Mouse (Mus musculus): ENCODE results near the gene Snrpd2. TPM values are rescaled to one million over a fixed set of nuclear protein-coding genes. Genes with fewer than 3 reads are reported as not detected.

Gene Snrpd2
- polyA plus RNA-seq, 1 experiment: 95.5 TPM

DNA sequence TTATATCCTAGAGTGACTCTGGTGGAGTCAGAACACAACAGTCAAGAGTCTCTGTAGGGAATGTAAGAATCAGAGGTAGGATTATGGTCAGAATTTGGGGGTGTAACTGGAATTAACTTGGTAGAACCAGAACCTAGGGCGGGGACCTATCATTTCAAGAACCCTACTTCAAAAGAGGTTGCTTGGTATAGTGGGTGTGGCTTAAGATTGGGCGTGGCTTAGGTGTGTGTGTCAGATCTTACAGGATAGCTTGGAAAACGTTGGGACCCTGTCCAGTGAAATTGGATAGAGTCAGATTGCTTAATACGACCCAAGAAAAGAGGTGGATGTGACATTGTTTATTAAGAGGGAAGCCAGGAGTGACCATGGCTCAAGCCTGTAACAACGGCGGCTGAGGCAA lies 30.4 kb downstream of the Snrpd2 start:
- DNase-seq (ENCODE audit: low read depth): no peak

DNA sequence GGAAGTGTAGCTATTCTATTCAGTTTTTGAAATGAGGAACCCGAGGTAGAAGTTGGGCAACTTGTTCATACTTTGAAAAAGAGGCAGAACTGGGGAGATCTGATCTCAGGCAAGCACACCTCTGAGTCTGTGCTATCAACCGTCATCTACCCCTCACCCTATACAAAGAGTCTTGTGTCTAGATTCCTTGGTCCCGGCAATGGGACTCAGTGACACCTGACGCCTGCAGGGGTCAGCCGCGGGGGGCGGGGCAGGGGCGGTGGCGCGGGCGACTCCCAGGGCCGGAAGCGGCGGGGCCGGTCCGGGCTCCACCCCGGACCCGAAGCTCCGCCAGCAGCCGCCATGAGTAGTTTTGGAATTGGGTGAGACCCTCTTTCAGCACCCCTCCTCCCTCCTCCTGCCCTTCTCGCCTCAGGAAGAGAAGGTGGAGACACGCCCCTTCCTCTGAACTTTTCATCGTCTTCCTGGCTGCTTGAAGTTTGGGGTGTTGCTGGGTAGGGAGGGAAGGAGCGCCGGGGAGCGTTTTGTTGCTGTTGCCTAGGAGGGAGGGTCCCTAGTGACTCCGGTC lies 31.4 kb downstream of the Snrpd2 start:
- peak; percentile 36 for DNase-seq (ENCODE audit: low read depth)
- no peak for TF ChIP-seq POLR2A (IDR thresholded peaks at IDR 0.05; ENCODE audit: borderline replicate concordance, extremely low read depth, insufficient read depth, insufficient read length, poor library complexity, severe bottlenecking)
- no peak for TF ChIP-seq CTCF (IDR thresholded peaks at IDR 0.05; ENCODE audit: borderline replicate concordance, extremely low read depth, insufficient read depth, insufficient read length)

More for the DNA sequence above, 30.4 kb downstream of the Snrpd2 start:
- no peak for TF ChIP-seq CTCF (IDR thresholded peaks at IDR 0.05; ENCODE audit: borderline replicate concordance, extremely low read depth, insufficient read depth, insufficient read length)
- no peak for TF ChIP-seq POLR2A (IDR thresholded peaks at IDR 0.05; ENCODE audit: borderline replicate concordance, extremely low read depth, insufficient read depth, insufficient read length, poor library complexity, severe bottlenecking)

DNA sequence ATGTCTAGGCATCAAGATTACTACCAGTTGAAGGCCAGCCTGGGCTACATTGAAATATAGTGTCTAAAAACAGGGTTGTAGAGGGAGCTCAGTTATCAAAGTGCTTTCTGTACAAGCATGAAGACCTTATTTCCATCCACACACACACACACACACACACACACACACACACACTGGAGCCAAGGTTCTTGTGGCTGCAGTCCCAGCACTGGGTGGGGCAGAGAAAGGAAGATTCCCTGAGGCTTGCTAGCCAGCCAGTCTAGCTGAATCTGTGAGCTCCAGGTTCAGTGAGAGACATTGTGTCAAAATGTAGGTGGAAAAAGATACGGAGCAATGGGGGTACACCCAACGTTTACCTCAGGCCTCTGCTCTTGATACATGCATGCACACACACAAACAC lies 34.7 kb downstream of the Snrpd2 start:
- DNase-seq (ENCODE audit: low read depth): peak; percentile 62
- TF ChIP-seq POLR2A (IDR thresholded peaks at IDR 0.05; ENCODE audit: borderline replicate concordance, extremely low read depth, insufficient read depth, insufficient read length, poor library complexity, severe bottlenecking): no peak
- no peak for TF ChIP-seq CTCF (IDR thresholded peaks at IDR 0.05; ENCODE audit: borderline replicate concordance, extremely low read depth, insufficient read depth, insufficient read length)

DNA sequence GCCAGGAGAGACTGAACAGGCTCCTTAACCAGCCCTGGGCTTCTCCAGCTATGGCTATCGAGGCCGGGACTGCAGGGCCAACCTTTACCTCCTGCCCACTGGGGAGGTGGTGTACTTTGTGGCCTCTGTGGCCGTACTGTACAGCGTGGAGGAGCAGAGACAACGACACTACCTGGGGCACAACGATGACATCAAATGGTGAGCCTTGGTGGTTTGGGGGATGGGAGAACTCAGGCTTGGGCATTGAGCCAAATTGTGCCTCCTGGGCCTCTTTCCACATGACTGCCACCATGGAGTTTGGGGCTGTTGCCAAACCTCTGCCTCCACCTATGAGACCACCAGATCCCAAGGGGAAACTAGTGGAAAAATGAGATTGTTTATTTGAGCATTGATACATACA lies 35.2 kb downstream of the Snrpd2 start:
- peak; percentile 87 for DNase-seq (ENCODE audit: low read depth)
- TF ChIP-seq CTCF (IDR thresholded peaks at IDR 0.05; ENCODE audit: borderline replicate concordance, extremely low read depth, insufficient read depth, insufficient read length) (no peak), POLR2A (IDR thresholded peaks at IDR 0.05; ENCODE audit: borderline replicate concordance, extremely low read depth, insufficient read depth, insufficient read length, poor library complexity, severe bottlenecking) (no peak)

DNA sequence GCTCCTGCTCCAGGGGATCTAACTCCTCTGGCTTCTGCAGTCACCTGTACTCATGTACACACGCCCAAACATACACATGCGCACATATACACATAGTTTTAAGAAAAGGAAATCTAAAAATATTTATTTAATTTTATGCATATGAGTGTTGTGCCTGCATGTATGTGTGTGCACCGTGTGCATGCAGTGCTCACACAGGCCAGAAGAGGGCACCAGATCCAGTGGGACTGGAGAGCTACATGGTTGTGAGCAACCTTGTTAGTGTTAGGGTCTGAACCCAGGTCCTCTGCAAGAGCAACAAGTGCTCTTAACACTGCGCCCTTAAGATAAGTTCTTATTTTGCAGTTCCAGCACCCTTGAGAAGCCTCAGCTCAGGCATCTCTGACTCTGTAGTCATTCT lies 45.2 kb downstream of the Snrpd2 start:
- DNase-seq (ENCODE audit: low read depth): no peak
- TF ChIP-seq POLR2A (IDR thresholded peaks at IDR 0.05; ENCODE audit: borderline replicate concordance, extremely low read depth, insufficient read depth, insufficient read length, poor library complexity, severe bottlenecking): no peak
- peak; percentile 32; the same call in 1 of the 2 replicates for TF ChIP-seq CTCF (IDR thresholded peaks at IDR 0.05; ENCODE audit: borderline replicate concordance, extremely low read depth, insufficient read depth, insufficient read length)

DNA sequence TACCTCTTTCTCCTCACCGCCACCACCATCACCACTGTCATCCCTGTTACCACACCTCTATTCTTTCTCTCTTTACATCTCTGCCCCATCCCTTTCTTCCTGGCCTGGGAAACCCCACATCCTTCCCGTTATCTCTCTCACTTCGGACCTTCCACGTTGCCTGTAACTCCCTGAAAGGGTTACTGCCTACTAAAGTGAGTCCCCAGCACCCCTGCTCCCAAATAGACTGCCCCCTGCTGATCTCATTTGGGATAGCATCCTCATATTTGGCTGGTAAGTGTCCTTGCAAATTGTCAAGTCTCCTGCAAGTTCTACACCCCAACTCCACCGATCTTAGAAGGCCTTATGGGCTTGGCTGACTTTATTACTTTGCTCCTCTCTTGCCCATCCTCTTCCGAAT lies 47.2 kb downstream of the Snrpd2 start:
- DNase-seq (ENCODE audit: low read depth): peak; percentile 56

DNA sequence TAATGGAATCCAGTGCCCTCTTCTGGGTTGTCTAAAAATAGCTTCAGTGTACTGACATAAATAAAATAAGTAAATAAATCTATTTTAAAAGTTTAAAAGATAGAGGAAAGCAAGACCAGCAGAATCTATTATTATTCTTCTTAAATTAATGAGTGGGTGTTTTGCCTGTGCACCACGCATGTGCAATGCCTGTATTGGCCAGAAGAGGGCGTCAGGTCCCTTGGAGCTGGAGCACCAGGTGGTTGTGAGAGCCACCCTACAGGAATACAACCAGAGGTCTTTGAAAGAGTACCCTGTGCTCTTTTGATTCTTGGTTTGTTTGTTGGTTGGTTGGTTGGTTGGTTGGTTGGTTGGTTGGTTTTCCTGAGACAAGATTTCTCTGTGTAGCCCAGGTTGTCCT lies 48.5 kb downstream of the Snrpd2 start:
- TF ChIP-seq CTCF (IDR thresholded peaks at IDR 0.05; ENCODE audit: borderline replicate concordance, extremely low read depth, insufficient read depth, insufficient read length) (peak; percentile 48; the same call in 1 of the 2 replicates), POLR2A (IDR thresholded peaks at IDR 0.05; ENCODE audit: borderline replicate concordance, extremely low read depth, insufficient read depth, insufficient read length, poor library complexity, severe bottlenecking) (no peak)
- DNase-seq (ENCODE audit: low read depth): no peak

More for the DNA sequence above, 47.2 kb downstream of the Snrpd2 start:
- TF ChIP-seq CTCF (IDR thresholded peaks at IDR 0.05; ENCODE audit: borderline replicate concordance, extremely low read depth, insufficient read depth, insufficient read length): peak; percentile 59; the same call in 1 of the 2 replicates
- TF ChIP-seq POLR2A (IDR thresholded peaks at IDR 0.05; ENCODE audit: borderline replicate concordance, extremely low read depth, insufficient read depth, insufficient read length, poor library complexity, severe bottlenecking): no peak

DNA sequence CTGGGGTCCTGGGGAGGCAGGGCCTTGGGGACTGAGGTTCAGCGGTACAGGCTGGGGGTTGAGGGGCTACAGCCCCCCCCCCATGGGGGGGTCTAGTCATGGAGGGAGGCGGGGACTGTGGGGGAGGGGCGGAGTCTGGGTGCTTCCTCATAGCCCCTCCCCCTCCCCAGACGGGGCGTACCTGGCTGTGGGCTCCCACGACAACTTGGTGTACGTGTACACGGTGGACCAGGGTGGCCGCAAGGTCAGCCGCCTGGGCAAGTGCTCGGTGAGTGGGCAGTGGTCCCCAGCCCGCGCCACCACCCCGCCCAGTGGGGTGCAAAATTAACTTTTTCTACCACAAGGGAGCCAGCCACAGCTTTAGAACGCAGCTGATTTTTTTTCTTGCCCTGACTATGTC lies 52.1 kb downstream of the Snrpd2 start:
- DNase-seq (ENCODE audit: low read depth): no peak
- no peak for TF ChIP-seq CTCF (IDR thresholded peaks at IDR 0.05; ENCODE audit: borderline replicate concordance, extremely low read depth, insufficient read depth, insufficient read length)
- TF ChIP-seq POLR2A (IDR thresholded peaks at IDR 0.05; ENCODE audit: borderline replicate concordance, extremely low read depth, insufficient read depth, insufficient read length, poor library complexity, severe bottlenecking): no peak

DNA sequence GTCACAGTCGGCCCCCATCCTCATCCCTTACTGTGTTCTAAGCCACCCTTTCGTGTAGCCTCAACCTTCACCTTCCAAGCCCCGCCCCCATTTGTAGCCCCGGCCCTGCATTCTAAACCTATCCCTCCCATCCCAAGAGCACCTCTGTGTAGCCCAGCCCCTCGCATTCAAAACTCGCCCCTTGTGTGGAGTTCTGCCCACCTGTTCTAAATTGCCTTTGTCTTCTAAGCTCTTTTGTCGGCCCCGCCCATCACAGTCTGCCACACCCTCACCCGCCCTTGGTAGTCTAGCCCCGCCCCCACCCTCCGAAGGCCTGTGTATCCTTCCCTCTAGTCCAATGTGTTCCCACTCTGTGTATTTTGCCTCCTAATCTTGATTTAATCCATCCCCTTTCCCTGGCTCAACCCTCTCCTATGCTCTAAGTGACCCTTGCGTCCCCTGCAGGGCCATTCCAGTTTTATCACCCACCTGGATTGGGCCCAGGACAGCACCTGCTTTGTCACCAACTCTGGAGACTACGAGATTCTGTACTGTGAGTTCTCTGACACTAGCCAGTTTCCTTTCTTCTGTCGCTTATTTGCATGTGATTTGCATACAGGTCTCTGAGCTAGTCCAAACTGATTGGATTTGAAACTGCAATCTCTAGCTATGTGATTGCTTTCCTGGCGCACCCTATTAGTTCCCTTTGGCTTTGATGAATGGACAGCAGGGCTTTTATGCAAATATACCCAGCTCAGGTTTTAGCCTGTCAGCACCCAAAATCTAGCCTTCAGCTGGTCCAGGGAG lies 52.7 kb downstream of the Snrpd2 start:
- TF ChIP-seq CTCF (IDR thresholded peaks at IDR 0.05; ENCODE audit: borderline replicate concordance, extremely low read depth, insufficient read depth, insufficient read length) (no peak), POLR2A (IDR thresholded peaks at IDR 0.05; ENCODE audit: borderline replicate concordance, extremely low read depth, insufficient read depth, insufficient read length, poor library complexity, severe bottlenecking) (no peak)
- DNase-seq (ENCODE audit: low read depth): no peak

Other genes with a start within 250 kb of the Snrpd2 start
- gene Ccdc61, start 239.3 kb upstream of the Snrpd2 start, polyA plus RNA-seq (2012; rRNA removed): 26.5 and 33.3 TPM in 2 replicates
- gene Nova2, start 223.8 kb upstream of the Snrpd2 start, polyA plus RNA-seq (2012; rRNA removed): 20.7 and 52.7 TPM in 2 replicates
- gene Nanos2, start 162.3 kb upstream of the Snrpd2 start, polyA plus RNA-seq (2012; rRNA removed): 2.1 and 2.7 TPM in 2 replicates
- gene Mypop, start 158.5 kb upstream of the Snrpd2 start, polyA plus RNA-seq (2012; rRNA removed): 14.2 and 16.1 TPM in 2 replicates
- gene Irf2bp1, start 145.7 kb upstream of the Snrpd2 start, polyA plus RNA-seq (2012; rRNA removed): 48.9 and 54.6 TPM in 2 replicates
- gene Foxa3, start 126.2 kb upstream of the Snrpd2 start, polyA plus RNA-seq (2012; rRNA removed): not detected in 2 replicates
- gene Sympk, start 125.3 kb upstream of the Snrpd2 start, polyA plus RNA-seq (2012; rRNA removed): 91.6 and 97.6 TPM in 2 replicates
- gene Rsph6a, start 95.0 kb upstream of the Snrpd2 start, polyA plus RNA-seq (2012; rRNA removed): 0.07 TPM in 1 of 2 replicates, not detected in the other
- 178 and 209 TPM in 2 replicates for gene Dmwd, start 73.5 kb upstream of the Snrpd2 start, polyA plus RNA-seq (2012; rRNA removed)
- gene Dmpk, start 65.9 kb upstream of the Snrpd2 start, polyA plus RNA-seq (2012; rRNA removed): 67.1 and 74.8 TPM in 2 replicates
- gene Six5, start 55.1 kb upstream of the Snrpd2 start, polyA plus RNA-seq (2012; rRNA removed): 16.3 and 27.6 TPM in 2 replicates
- 5.2 and 5.9 TPM in 2 replicates for gene Gm4969, start 31.4 kb upstream of the Snrpd2 start, polyA plus RNA-seq (2012; rRNA removed)
- gene Fbxo46, start 29.9 kb upstream of the Snrpd2 start, polyA plus RNA-seq (2012; rRNA removed): 15.9 and 18.1 TPM in 2 replicates
- 18.3 and 20.8 TPM in 2 replicates for gene Qpctl, start 431 bp upstream of the Snrpd2 start, polyA plus RNA-seq (2012; rRNA removed)
- 9.6 and 24.5 TPM in 2 replicates for gene Gipr, start 16.4 kb downstream of the Snrpd2 start, polyA plus RNA-seq (2012; rRNA removed)
- gene Eml2, start 26.7 kb downstream of the Snrpd2 start, polyA plus RNA-seq (2012; rRNA removed): 42.4 and 48.3 TPM in 2 replicates
- 4.7 and 5.3 TPM in 2 replicates for gene Gpr4, start 62.8 kb downstream of the Snrpd2 start, polyA plus RNA-seq (2012; rRNA removed)
- gene Opa3, start 78.6 kb downstream of the Snrpd2 start, polyA plus RNA-seq (2012; rRNA removed): 31.1 and 33.3 TPM in 2 replicates
- gene Vasp, start 122.1 kb downstream of the Snrpd2 start, polyA plus RNA-seq (2012; rRNA removed): 66.4 and 89.0 TPM in 2 replicates
- 1.1 and 1.3 TPM in 2 replicates for gene Ppm1n, start 130.3 kb downstream of the Snrpd2 start, polyA plus RNA-seq (2012; rRNA removed)
- 159 and 189 TPM in 2 replicates for gene Rtn2, start 132.9 kb downstream of the Snrpd2 start, polyA plus RNA-seq (2012; rRNA removed)
- 0.19 and 0.23 TPM in 2 replicates for gene Fosb, start 160.3 kb downstream of the Snrpd2 start, polyA plus RNA-seq (2012; rRNA removed)
- gene Ercc1, start 195.1 kb downstream of the Snrpd2 start, polyA plus RNA-seq (2012; rRNA removed): 65.1 and 81.9 TPM in 2 replicates
- 11.9 and 12.7 TPM in 2 replicates for gene Cd3eap, start 209.8 kb downstream of the Snrpd2 start, polyA plus RNA-seq (2012; rRNA removed)
- 8.2 and 8.9 TPM in 2 replicates for gene Ppp1r13l, start 210.0 kb downstream of the Snrpd2 start, polyA plus RNA-seq (2012; rRNA removed)
- gene Ercc2, start 232.3 kb downstream of the Snrpd2 start, polyA plus RNA-seq (2012; rRNA removed): 81.7 and 106 TPM in 2 replicates

All from brain, embryonic 14.5 days (tissue).